Mouse (Mus musculus) cerebellum, adult 2 months (tissue): ENCODE measurements around the gene Aes.

ENCODE experiments used
- CTCF ChIP-seq: fragments of 200-500 bp; IDR thresholded peaks from 2 replicates; pipeline ENCODE4 v1.5.1; 2011; ENCODE audit warnings: low read depth, mild to moderate bottlenecking, control low read depth, low read length, moderate library complexity, borderline replicate concordance; ENCODE audit not compliant: insufficient read depth
- POLR2A ChIP-seq: fragments of 200-500 bp; IDR thresholded peaks from 2 replicates; pipeline ENCODE4 v1.6.1; 2011; ENCODE audit warnings: low read length, control low read depth, borderline replicate concordance; ENCODE audit not compliant: insufficient read depth

GRCm38 (mm10) chr10:81596611-81597010 is 37.3 kb downstream of the Aes start:
- TF ChIP-seq CTCF: no peak
- TF ChIP-seq POLR2A: no peak
